Mouse (Mus musculus) liver, embryonic 16.5 days (tissue): ENCODE data around the gene Bpifa1. TPM values are rescaled to one million over a fixed set of nuclear protein-coding genes. Genes with fewer than 3 reads are reported as not detected.

Experiments
- ATAC-seq: fragments of 200-750 bp; cut with Nextera tagmentation; 2 replicates; pipeline ENCODE4 v1.8.0; 2017; ENCODE audit warnings: low read depth, mild to moderate bottlenecking, moderate number of reproducible peaks, moderate library complexity
- H3K27ac ChIP-seq: fragments of 300-500 bp; sonication (generic); 2 replicates; pipeline ENCODE4 v1.5.1; 2014; ENCODE audit warnings: mild to moderate bottlenecking, low read length
- H3K27me3 ChIP-seq: fragments of 300-500 bp; sonication (generic); 2 replicates; pipeline ENCODE4 v1.6.1; 2014; ENCODE audit warnings: low read depth, low read length, mixed read lengths; ENCODE audit not compliant: control insufficient read depth, insufficient read depth
- H3K36me3 ChIP-seq: fragments of 300-500 bp; sonication (generic); 2 replicates; pipeline ENCODE4 v1.6.1; 2014; ENCODE audit warnings: mild to moderate bottlenecking; ENCODE audit not compliant: control insufficient read depth, insufficient read depth
- H3K4me1 ChIP-seq: fragments of 300-500 bp; sonication (generic); 2 replicates; pipeline ENCODE4 v1.6.1; 2014; ENCODE audit warnings: low read depth, low read length, mixed read lengths; ENCODE audit not compliant: control insufficient read depth
- H3K4me2 ChIP-seq: fragments of 300-500 bp; sonication (generic); 2 replicates; pipeline ENCODE4 v1.6.1; 2014; ENCODE audit warnings: low read depth, low read length, mixed read lengths
- H3K4me3 ChIP-seq: fragments of 300-500 bp; sonication (generic); 2 replicates; pipeline ENCODE4 v1.5.1; 2014; ENCODE audit warnings: low read depth, mild to moderate bottlenecking, low read length
- H3K9ac ChIP-seq: fragments of 300-500 bp; sonication (generic); 2 replicates; pipeline ENCODE4 v1.6.1; 2014; ENCODE audit warnings: low read depth, low read length
- H3K9me3 ChIP-seq: fragments of 300-500 bp; sonication (generic); replicated peaks from 2 replicates; pipeline ENCODE4 v1.6.1; 2016; ENCODE audit warnings: low read length; ENCODE audit not compliant: control insufficient read depth
- WGBS: fragments of 180-500 bp; shearing (Covaris S2); extraction: QIAGEN DNeasy Blood & Tissue Kit; methylation state at CpG from one replicate; pipeline ENCODE4 v1.1.7; 2014; ENCODE audit not compliant: insufficient replicate concordance; 5-methylcytosine and 5-hydroxymethylcytosine counted together
- polyA plus RNA-seq: library from polyadenylated mRNA; unstranded; fragments of >200 nt; fragmentation: Nextera tagmentation; extraction: Ambion mirVana; gene quantifications from 2 replicates; pipeline ENCODE4 v1.2.1, GENCODE M21; 2015

Gene Bpifa1
- 0.13 TPM in 1 of 2 replicates, not detected in the other for polyA plus RNA-seq

DNA sequence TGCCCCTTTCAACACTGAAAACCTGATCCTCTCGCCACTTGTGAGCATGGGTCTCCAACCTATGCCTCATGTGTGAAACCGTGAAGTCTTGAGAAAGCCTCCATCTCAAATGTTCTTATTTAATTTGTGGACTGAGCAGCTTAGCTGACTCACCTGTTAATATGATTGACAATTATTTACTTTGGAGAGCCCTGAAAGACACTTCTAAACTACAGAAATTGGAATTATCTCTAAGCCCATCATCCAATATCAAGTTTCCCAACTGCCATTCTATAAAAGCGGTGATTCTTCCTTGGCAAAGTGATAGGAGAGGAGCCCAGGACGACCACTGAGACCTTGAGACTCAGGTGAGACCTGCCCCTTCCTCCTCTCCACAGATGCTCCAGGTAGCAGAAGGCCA, at the start of gene Bpifa1:
TSS of gene Bpifa1 (plus strand) at position 301 of the 400 bp plus-strand sequence.
- no peaks in the 10 kb centered on the region for H3K36me3 ChIP-seq
- ATAC-seq, result no peak
- H3K27me3 ChIP-seq, result no peaks in the 10 kb centered on the region
- no peaks in the 10 kb centered on the region for H3K4me1 ChIP-seq
- 52% methylated on average over 4 of the region's 4 CpGs for WGBS
- H3K9me3 ChIP-seq, result no peaks in the 10 kb centered on the region
- no peak within 1 kb of the TSS for H3K9ac ChIP-seq
- H3K4me3 ChIP-seq, result no peak within 1 kb of the TSS
- no peak within 1 kb of the TSS for H3K4me2 ChIP-seq
- H3K27ac ChIP-seq, result no peak within 1 kb of the TSS

DNA sequence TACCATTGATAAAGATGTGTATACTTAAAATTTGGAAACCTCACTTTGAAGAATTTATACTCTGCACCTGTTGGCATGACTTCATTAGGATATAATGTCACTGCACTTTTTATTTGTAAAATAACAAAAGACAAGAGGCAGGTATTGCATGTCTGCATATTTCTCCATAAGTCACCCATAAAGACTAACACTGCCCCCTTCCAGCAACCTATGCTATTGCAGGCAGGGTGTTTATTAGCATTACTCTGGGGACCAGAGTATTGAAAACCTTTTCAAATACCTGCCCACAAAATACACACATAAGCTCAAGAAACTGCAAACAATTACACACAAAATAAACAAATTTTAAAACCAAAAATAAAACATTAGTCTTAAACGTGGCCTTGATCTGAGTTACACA, 44.9 kb upstream of the Bpifa1 start:
- Histone ChIP-seq H3K4me3 (no peak overlapping the region), H3K36me3 (no peaks in the 10 kb centered on the region), H3K27ac (no peak overlapping the region), H3K4me2 (no peak overlapping the region), H3K27me3 (no peaks in the 10 kb centered on the region), H3K9ac (no peak overlapping the region), H3K4me1 (no peaks in the 10 kb centered on the region), H3K9me3 (no peaks in the 10 kb centered on the region)
- 29% methylated on average over 1 of the region's 1 CpGs for WGBS
- no peak for ATAC-seq

DNA sequence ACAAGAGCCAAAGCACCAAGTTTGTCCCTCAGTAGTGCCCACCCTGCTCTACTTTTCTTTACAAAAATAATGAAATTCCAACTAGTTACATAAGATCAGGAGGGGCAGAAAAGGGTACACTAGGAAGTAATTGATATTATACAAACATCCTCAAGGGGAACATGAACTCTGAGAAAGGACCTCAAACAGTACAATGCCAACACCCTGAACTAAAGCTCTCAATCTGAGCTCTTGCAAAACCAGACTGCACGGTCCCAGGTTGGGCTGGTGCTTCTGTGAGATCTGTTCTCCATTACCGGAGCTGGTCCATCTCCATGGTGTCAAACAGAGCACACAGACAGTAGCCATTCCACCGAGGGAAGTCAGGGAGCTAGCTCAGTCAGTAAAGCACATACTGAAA, 25.3 kb upstream of the Bpifa1 start:
- Histone ChIP-seq H3K9me3 (no peaks in the 10 kb centered on the region), H3K9ac (no peak overlapping the region), H3K4me3 (no peak overlapping the region), H3K27ac (no peak overlapping the region), H3K36me3 (no peaks in the 10 kb centered on the region), H3K27me3 (no peaks in the 10 kb centered on the region), H3K4me2 (no peak overlapping the region), H3K4me1 (no peaks in the 10 kb centered on the region)
- 59% methylated on average over 3 of the region's 3 CpGs for WGBS
- no peak for ATAC-seq

DNA sequence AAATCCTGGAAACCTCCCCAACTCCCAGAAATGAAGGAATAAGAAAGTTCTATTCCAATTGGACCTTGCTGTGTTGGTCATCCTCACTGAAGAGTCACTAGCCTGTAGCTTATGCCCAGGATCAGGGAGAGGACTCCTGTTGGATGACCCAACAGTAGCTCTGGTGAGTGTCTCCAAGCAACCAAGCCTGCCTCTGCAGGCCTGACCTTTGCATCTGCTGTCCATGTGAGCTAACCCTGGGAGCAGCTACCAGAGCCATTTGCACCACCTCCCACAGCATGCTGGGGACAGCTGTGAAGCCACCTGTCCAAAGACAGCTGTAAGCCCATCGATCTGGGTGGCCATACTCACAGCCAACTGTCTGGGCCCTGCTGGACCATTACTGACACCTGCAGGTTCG, 12.6 kb upstream of the Bpifa1 start, which contains the start of gene Bpifa3:
TSS of gene Bpifa3 (plus strand) at position 217 of the 400 bp plus-strand sequence.
- H3K27ac ChIP-seq, result no peak within 1 kb of the TSS
- H3K4me3 ChIP-seq, result no peak within 1 kb of the TSS
- no peaks in the 10 kb centered on the region for H3K9me3 ChIP-seq
- no peaks in the 10 kb centered on the region for H3K36me3 ChIP-seq
- H3K4me2 ChIP-seq, result no peak within 1 kb of the TSS
- no peak for ATAC-seq
- H3K9ac ChIP-seq, result no peak within 1 kb of the TSS
- no peaks in the 10 kb centered on the region for H3K4me1 ChIP-seq
- 34% methylated on average over 2 of the region's 2 CpGs for WGBS
- H3K27me3 ChIP-seq, result no peaks in the 10 kb centered on the region

DNA sequence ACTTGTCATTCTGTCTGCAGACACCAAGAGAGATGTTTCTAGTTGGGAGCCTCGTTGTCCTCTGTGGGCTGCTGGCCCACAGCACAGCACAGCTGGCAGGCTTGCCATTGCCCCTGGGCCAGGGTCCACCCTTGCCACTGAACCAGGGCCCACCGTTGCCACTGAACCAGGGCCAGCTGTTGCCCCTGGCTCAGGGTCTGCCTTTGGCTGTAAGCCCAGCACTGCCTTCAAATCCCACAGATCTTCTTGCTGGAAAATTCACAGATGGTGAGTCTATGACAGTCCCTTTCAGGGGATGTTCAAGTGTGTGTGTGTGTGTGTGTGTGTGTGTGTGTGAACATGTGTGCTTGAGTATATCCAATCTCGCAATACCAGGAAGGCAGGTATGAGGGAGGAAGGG, 1.1 kb downstream of the Bpifa1 start:
- no peak overlapping the region for H3K9ac ChIP-seq
- no peak overlapping the region for H3K27ac ChIP-seq
- H3K4me1 ChIP-seq, result no peaks in the 10 kb centered on the region
- H3K36me3 ChIP-seq, result no peaks in the 10 kb centered on the region
- H3K4me3 ChIP-seq, result no peak overlapping the region
- 60% methylated on average over 3 of the region's 3 CpGs for WGBS
- no peak for ATAC-seq
- no peak overlapping the region for H3K4me2 ChIP-seq
- no peaks in the 10 kb centered on the region for H3K27me3 ChIP-seq
- H3K9me3 ChIP-seq, result no peaks in the 10 kb centered on the region

DNA sequence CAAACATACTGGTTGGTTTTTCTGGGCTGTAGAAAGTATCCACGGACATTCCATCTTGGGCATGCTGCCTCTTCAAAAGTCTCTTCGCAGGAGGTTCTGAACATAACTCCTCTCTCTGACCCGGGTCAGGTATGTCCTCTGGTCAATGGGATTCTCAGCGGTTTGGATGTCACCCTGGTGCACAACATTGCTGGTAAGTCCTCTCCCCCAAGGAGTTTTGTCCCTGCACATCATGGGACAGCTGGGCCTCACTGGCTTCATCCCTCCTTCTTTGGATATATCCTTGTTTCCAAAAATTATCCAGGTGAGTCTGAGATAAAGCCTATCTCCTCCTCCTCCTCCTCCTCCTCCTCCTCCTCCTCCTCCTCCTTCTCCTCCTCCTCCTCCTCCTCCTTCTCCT, 4.8 kb downstream of the Bpifa1 start:
- WGBS, result 44% methylated on average over 4 of the region's 4 CpGs

DNA sequence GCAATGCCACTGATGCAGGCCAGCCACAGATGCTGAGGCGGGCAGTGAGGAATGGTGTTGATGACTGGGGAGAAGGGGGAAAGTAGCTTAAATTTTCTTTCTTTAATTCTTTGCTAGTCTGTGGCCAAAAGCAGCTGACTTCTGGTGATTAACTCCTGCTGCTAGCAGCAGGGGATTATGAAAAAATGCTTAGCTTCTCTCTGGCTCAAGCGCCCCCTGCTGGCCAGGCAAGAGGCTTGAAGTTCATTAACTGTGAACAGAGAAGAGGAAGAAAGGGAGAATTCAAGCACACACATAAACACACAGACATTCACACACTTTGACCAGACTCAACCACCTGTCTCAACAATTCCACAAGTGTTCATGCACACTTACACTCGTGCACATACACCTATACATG, 15.8 kb downstream of the Bpifa1 start:
- Histone ChIP-seq H3K27ac (no peak overlapping the region), H3K27me3 (no peaks in the 10 kb centered on the region), H3K4me3 (no peak overlapping the region), H3K4me1 (no peaks in the 10 kb centered on the region), H3K4me2 (no peak overlapping the region), H3K9me3 (no peaks in the 10 kb centered on the region), H3K36me3 (no peaks in the 10 kb centered on the region), H3K9ac (no peak overlapping the region)
- 33% methylated on average over 3 of the region's 3 CpGs for WGBS
- ATAC-seq, result no peak

More for the DNA sequence above, 4.8 kb downstream of the Bpifa1 start:
- no peak overlapping the region for H3K27ac ChIP-seq
- ATAC-seq, result no peak
- H3K4me3 ChIP-seq, result no peak overlapping the region
- no peak overlapping the region for H3K9ac ChIP-seq
- no peaks in the 10 kb centered on the region for H3K4me1 ChIP-seq
- H3K36me3 ChIP-seq, result no peaks in the 10 kb centered on the region
- H3K4me2 ChIP-seq, result no peak overlapping the region
- no peaks in the 10 kb centered on the region for H3K9me3 ChIP-seq
- no peaks in the 10 kb centered on the region for H3K27me3 ChIP-seq

DNA sequence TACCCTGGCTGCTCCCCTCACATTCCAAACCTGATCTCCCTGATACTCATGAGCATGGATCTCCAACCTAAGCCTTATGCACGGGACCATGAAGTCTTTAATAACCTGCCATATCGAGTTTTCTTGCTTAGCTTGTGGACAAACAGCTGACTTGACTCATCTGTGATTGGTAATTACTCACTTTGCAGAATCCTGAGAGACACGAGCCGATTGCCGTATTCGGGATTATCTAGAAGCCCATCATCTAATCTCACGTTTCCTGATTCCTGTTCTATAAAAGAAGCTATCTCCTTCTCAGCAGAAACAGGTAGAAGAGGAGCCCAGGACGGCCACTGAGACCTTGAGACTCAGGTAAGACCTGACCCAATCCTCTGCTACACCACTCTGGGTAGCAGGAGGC, 19.6 kb downstream of the Bpifa1 start, which contains the start of gene Bpifa5:
TSS of gene Bpifa5 (plus strand) at position 301 of the 400 bp plus-strand sequence.
- no peaks in the 10 kb centered on the region for H3K36me3 ChIP-seq
- 56% methylated on average over 8 of the region's 8 CpGs for WGBS
- no peak within 1 kb of the TSS for H3K4me3 ChIP-seq

DNA sequence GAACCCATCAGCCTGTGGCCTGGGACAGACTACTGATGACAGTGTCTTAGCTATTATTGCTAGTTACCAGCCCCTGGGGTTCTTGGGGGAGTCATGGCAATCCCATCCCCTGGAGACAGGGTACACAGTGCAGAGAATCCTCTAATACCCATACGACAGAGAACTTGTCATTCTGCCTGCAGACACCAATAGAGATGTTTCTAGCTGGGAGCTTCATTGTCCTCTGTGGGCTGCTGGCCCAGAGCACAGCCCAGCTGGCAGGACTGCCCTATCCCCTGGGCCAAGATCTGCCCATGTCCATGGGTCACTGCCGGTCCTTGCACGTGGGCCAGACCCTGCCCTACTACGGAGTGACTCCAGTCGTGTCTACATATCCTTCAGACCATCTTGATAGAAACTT, 20.6 kb downstream of the Bpifa1 start:
- no peaks in the 10 kb centered on the region for H3K27me3 ChIP-seq
- no peaks in the 10 kb centered on the region for H3K4me1 ChIP-seq
- no peak overlapping the region for H3K9ac ChIP-seq
- 77% methylated on average over 5 of the region's 5 CpGs for WGBS
- no peak overlapping the region for H3K27ac ChIP-seq
- H3K4me3 ChIP-seq, result no peak overlapping the region
- no peak overlapping the region for H3K4me2 ChIP-seq
- H3K9me3 ChIP-seq, result no peaks in the 10 kb centered on the region
- H3K36me3 ChIP-seq, result no peaks in the 10 kb centered on the region
- ATAC-seq, result no peak

More for the DNA sequence above, 19.6 kb downstream of the Bpifa1 start, which contains the start of gene Bpifa5:
- no peak within 1 kb of the TSS for H3K27ac ChIP-seq
- no peak within 1 kb of the TSS for H3K4me2 ChIP-seq
- H3K9ac ChIP-seq, result no peak within 1 kb of the TSS
- H3K9me3 ChIP-seq, result no peaks in the 10 kb centered on the region
- no peaks in the 10 kb centered on the region for H3K4me1 ChIP-seq
- ATAC-seq, result no peak
- H3K27me3 ChIP-seq, result no peaks in the 10 kb centered on the region
